Mouse (Mus musculus): ENCODE measurements at regions not wholly inside any gene's neighbourhood (a gene's known extent, or its start where the extent isn't known, plus 50 kb on each side); places are given as distances from the start of the nearest gene placed in this dataset.
"Not testable (repeated sequence)": the region's sequence is repeated elsewhere in the genome, so short reads cannot be mapped to it uniquely, and the experiment has no call there.

DNA sequence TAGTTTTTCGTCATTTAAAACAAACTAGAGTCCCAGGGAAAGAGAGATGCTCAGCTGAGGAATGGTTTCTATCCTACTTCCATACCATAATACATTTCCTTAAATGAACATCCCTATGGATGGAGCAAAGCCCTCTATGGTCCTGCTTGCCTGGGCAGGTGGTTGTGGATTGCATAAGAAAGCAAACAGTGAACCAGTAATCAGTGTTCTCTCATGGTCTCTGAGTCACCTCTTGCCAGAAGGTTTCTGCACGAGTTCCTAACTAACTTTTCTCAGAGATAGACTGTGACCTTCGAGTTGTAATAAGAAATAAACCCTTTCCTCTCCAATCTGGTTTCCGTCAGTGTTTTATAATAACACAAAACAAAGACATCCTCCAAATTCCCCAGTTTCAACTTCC is 62.9 kb upstream of the Bet1 start:
- DNase-seq (ENCODE audit: extremely low spot score in 1 of 2, low spot score in 1 of 2), result no peak

DNA sequence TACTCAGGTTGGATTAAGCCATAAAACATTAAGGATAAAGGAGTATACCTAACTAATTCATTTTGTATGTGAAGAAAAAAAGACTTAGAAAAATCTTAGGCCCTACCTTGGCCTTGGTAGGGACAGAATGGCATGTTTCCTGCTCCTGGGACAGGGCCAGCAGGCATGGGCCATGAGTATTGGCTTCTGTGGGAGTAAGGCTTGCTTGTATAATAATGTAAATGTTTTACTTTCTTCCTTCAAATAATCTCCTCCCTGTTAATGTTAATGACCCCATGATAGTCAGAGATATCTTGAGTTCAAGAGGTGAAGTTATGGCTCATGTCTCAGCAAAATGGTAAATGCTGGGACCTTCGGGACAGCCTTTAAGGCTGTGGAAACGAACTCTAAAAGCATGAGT is 71.5 kb upstream of the Bet1 start:
- DNase-seq (ENCODE audit: extremely low spot score in 1 of 2, low spot score in 1 of 2), result no peak

DNA sequence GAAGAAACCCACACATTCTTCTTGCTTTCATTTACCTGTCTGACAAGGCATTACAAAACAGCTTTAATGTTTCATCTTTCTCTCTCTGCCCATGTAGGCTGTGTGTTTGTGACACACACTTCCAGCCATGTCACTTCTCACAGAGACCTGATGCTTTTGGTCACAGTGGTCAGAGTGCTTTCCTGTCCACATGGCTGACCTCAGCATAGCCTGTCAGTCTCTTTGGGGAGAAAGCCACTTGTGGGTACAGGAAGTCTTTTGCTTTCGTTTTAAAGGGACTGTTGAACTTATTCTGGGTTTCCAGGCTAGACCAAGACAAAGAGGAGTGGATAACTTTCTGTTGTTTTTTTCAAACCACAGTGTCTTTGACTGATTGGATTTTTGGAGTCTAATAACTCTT is 77.0 kb upstream of the Bet1 start:
- no peak for DNase-seq (ENCODE audit: extremely low spot score in 1 of 2, low spot score in 1 of 2)

DNA sequence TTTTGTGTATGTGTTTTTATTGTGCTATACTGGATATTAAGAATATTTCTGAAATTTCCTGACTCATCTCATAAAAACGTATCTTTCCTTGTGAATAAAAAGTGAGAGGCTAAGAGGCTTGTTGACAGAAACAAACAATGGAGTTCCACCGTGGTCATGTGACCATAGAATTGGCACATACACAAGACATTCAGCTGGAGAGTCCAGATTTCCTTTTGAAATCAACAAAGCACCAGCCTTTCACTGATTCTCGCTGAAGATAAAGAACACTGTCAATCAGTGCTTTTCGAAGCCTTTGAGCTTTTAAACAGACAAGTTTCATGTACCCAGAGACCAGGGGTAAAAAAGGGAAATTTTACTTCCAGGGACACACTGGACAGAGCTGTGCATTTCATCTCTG is 80.3 kb upstream of the Bet1 start:
- no peak for DNase-seq (ENCODE audit: extremely low spot score in 1 of 2, low spot score in 1 of 2)

DNA sequence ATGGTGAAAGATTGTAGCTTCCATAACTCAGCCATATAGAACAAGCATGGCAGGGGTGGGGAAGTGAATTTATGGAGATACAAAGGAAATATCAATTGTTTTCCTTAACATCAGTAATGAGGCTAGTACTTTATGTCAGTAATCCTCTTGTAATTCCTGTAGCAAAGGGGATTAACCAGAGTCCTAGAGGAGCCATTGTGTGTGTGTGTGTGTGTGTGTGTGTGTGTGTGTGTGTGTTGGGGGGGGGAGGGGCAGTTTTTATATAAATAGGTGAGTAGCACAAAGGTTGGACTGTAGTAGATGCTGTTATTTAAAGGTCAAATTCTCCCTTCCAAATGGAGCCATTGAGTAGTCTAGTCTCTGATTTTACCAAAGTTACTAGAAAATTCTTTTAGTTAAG is 81.0 kb upstream of the Bet1 start:
- no peak for DNase-seq (ENCODE audit: extremely low spot score in 1 of 2, low spot score in 1 of 2)

DNA sequence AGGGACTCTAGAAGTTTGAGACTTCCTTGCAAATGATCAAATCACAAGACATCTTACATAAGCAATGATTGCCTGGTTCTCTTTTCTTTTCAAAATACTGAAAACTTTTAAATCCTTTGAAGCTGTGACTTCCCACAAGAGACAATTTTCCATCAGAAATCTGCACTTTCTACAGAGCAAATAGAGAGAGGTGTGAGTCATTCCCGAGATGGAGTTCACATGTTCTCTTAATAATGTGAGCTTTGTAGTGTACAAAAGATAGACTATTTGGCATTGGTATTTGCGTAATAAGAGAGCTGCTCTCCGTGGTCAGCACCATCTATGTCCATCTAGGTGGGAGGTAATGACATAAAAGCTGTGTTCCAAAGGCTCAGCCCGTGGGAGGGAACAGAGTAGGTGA is 84.8 kb upstream of the Bet1 start:
- peak in 1 of 2 experiments; percentile 9 for DNase-seq (ENCODE audit: extremely low spot score in 1 of 2, low spot score in 1 of 2)

DNA sequence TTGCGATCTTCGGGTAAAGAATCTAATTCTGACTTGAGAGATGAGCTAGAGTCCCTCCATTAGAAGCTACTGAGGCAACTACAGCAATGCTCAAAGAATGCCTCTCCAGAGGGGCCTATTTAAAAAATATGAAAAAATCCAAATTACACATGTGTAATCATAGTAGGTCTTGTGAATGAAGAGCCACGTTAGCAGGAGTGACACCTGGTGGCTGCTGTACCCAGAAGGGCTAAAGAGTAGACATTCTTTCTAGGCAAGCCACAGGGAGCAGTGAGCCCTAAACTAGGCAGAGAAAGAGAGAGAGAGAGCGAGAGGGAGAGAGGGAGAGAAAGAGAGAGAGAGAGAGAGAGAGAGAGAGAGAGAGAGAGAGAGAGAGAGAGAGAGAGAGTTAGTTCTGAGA is 100.9 kb upstream of the Bet1 start:
- DNase-seq (ENCODE audit: extremely low spot score in 1 of 2, low spot score in 1 of 2), result no peak

DNA sequence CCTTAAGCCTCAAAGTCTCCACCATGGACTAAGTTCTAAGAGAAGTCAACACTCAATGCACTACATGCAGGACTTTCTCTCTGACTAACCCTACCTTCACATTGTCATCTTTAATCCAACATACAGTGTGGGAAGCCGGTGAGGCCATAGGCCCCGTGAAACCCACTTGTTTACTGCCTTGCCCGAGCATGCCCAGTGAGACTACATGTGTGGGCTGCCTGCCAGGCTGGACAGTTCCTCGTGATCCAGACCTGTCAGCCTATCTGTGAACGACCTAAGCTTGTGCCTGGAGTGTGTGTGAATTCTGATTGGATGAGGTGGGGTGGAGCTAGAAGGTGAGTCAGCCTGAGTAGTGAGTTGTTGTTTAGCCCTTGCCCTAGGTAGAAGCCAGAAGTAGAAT is 104.2 kb upstream of the Bet1 start:
- DNase-seq (ENCODE audit: extremely low spot score in 1 of 2, low spot score in 1 of 2), result not testable (repeated sequence)

DNA sequence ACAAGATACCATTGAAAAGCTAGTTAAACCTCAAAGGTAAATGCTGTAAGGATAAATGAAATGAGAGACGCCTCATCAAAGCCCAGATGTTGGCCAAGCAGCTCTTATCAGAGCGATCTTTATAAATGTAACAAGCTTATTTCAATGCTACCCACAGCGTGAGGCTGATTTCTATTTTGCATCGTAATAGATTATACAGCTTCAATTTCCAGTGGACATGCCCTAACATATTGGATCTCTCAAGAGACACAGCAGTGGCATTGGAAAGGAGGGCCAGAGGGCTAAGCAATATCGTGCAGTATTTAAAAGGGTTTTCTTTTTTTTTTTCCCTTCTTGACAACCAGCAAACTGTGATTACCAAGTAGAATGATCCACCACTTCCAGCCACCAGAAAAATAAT is 106.5 kb upstream of the Bet1 start:
- no peak for DNase-seq (ENCODE audit: extremely low spot score in 1 of 2, low spot score in 1 of 2)

DNA sequence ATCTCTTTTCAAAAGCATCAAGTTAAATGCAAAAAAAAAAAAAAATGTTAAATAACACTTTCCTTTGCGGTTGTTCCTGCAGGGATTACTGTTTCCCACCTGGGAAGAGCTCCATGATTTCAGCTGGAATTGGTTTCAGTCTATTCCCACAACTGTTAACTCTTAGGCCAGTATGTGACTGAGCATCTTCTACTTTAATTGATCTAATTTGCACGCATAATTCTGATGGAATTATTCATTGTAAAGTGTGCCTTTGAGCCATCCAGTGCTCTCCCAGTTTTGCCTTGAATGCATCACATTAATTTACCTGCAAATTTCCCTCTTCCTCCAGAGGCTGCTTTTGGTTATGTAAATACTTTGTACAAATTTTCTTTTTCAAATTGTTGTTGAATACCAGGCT is 114.4 kb upstream of the Bet1 start:
- no peak for DNase-seq (ENCODE audit: extremely low spot score in 1 of 2, low spot score in 1 of 2)

DNA sequence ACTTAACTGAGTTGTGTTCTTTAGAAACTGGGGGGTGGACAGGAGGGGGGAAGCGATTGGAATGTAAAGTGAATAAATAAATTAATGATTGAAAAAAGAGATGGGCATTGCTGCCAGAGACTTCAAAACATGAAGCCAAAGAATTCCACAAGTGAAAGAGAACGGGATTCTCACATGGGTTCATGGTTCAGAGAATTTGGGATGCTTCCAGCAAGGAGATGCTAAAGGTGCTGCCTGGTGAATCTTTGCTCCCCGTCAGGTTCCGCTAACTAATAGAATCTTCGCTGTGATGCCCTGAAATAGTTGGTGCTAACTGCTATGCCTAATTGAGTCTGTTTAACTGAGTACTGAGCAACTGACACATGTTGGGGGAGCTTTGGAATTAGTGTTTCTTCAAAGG is 118.9 kb upstream of the Bet1 start:
- no peak for DNase-seq (ENCODE audit: extremely low spot score in 1 of 2, low spot score in 1 of 2)

DNA sequence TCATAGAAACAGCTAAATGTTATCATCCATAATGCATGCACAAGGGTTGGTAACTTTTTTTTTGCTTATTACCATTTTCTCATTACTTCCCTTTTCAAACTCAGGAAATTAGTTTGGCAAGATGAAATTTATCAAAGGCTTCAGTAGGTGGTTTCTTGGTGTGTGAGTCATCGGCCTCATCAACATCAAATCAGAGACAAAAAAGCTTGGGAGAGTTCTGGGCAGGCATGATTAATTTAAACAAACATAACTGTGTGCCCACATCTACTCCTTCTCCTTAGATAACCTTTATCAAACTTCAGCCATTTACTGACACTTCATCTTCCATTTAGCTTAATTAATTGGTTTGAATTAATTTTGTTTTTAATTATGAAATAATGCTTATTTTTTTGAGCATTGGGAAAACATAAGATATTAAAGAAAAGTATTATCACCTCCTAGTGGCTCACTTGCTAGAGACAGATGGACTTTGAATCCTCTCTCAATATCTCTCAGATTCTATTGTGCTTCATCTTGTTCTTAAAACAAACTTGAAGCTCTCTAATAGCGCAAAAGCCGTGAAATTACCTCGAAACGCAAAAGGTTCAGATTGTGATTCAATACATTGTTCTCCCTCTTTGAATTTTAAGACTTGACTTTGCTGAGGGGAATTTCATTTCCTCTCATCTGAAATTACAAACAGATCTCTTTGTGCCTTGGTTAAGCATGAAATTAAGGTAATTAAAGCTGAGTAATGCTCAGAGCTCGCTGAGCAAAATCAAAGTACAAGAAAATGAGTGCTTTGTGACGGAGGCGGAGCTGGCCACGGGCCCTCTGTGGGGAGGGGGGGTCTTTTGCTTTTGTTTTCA is 158.7 kb upstream of the Bet1 start:
- DNase-seq (ENCODE audit: extremely low spot score in 1 of 2, low spot score in 1 of 2), result peak in 1 of 2 experiments; percentile 7

DNA sequence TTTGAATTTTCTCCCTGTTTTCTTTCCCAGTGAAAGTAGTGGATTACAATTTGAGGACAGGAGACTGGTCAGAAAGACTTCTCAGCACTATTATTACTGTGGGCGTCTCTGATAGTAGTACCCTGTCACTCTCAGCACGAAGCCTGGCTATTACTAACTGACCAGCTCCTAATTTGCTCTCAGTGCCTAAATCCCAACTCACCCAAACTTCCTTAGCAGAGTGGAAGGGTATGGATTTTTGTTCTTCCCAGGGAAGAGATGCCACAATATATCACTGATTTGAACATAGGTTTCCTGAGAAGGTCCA is 159.3 kb upstream of the Bet1 start:
- DNase-seq (ENCODE audit: extremely low spot score in 1 of 2, low spot score in 1 of 2), result peak in 1 of 2 experiments; percentile 1

DNA sequence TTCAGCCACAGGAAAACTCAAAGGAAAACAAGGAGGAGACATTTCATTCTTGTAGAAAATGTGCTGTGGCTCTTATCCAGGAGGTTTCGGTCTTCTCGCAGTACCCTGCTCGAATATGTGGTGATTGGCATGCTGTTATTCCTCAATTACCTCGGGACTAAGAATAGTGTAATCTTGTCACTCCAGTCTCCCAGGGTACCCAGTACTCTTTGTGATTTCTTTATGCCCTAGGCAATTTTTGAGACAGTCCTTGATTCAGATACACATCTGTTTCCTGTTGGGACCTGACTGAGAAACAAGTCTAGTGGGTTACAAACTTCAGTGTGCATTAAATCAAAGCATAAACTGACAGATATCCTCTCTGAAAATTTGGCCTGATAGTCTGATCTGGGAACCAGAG is 189.8 kb upstream of the Bet1 start:
- no peak for DNase-seq (ENCODE audit: extremely low spot score in 1 of 2, low spot score in 1 of 2)

DNA sequence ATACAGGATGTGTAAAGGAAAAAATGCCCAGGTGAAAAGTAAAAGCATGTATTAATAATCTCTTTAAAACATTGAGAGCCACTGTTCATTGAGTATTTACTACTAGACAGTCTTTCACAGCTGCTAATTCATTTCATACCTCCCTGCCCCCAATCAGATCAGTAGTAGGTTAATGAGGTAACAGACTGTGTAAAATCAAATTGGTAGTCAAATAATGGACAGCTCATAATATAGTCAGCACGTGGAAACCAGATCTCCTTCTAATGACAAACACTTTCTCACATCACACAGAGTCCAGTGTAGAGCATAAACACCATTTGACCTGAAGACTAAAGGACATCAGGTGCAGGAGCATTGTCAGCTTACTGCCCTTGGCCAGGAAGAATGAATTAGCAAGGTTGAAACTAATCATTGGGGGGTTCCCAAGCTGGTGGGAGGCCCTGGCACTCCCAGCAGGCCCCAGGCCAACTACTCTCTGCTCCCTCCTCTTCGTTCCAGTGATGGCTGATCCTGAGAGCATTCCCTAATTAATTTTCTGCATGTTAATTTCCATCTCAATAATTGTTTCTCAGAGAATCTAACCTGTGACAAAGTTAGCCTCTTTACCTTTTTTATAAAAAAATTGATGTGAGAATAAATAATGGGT is 190.6 kb upstream of the Bet1 start:
- DNase-seq (ENCODE audit: extremely low spot score in 1 of 2, low spot score in 1 of 2), result no peak

DNA sequence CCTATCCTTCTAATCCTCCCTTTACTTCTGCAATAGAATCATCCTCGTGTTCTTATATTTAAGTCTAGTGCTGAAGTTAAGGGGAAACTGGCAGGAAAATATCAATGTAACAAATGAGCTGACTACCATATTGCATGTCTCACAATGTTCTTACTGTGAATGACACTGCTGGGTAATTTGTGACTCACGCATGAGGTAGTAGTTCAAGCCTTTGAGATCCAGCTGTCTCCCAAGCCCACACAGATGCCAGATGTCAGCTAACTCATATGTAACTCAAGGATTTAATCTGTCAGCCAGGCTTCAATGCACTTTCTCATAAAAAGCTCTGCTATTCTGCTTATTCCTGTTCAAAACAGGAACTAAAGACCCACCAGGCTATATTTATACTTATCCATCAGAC is 204.6 kb upstream of the Bet1 start:
- DNase-seq (ENCODE audit: extremely low spot score in 1 of 2, low spot score in 1 of 2), result peak in 1 of 2 experiments; percentile 2

DNA sequence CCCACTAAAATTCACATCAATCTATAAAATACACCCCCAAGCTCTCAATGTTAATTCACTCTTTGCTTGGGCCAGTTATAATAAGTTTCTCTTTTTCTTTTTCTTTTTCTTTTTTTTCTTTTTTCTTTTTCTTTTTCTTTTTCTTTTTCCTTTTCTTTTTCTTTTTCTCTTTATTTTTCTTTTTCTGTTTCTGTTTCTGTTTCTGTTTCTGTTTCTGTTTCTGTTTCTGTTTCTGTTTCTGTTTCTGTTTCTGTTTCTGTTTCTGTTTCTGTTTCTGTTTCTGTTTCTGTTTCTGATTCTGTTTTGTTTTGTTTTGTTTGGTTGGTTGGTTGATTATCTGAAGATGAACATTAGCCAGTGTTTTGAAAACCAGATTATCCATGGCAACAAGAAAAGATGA is 201.2 kb upstream of the Col1a2 start:
- DNase-seq (ENCODE audit: extremely low spot score in 1 of 2, low spot score in 1 of 2), result not testable (repeated sequence)

DNA sequence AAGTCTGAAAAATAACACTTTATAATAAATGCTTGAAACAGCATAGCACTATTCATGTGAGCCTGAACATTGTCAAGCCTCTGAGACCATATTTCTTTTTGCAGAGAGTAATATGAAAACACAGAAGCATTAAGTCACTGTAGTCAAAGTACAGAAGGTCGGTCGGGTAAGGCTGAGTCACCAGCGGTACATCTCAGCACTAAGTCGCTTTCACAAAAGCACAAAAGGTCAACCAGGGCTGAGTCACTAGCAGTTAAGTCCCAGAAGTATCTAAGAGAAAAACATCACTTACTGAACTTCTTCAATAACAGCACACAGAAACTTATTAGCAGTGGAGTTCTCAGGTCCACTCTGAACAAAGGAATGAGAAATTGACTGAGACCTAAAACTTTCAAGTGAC is 154.7 kb upstream of the Col1a2 start:
- DNase-seq (ENCODE audit: extremely low spot score in 1 of 2, low spot score in 1 of 2), result no peak

DNA sequence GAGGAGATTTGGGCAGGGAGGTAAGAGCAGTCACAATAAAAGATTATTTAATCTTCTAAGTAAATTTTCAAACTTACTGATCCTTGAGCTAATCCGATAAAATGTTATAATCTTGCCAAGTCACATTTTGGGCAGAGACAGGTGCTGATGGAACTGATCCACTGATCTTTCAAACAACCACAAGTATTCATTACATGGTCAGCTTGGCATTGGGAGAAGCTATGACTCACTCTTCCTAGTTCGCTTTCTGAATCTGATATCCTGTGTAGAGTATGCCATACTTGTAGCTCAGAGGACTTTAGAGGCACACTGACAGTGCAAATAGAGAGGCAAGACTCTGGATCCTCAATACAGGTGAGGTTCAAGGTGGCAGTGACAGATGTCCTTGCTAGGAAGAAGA is 142.4 kb upstream of the Col1a2 start:
- DNase-seq (ENCODE audit: extremely low spot score in 1 of 2, low spot score in 1 of 2), result no peak

DNA sequence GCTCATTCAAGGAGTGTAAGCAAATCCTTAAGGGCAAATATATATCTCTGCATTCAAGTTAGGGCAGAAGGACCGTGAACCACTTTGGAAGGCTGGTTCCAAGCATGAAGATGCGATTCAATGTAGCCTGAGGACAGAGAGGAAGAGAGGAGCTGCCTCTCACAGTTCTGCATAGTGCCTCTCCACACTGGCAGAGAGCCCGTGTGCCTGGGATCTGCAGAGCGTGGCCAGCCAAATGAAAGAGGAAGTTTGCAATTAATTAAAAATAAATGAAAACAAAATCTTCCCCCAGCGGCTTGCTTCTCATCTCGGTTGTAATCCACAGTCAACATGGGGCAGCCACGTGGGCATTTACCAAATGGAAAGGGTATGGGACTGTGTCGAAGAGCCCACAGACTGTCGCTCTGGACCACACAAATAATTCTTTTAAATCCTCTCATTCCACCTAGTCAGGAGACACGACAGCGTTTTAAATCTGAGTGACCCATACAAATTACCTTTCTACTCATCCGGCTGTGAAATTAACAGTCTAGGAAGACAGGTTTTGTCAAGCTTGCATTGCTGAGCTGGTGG is 129.1 kb upstream of the Col1a2 start:
- DNase-seq (ENCODE audit: extremely low spot score in 1 of 2, low spot score in 1 of 2), result no peak

DNA sequence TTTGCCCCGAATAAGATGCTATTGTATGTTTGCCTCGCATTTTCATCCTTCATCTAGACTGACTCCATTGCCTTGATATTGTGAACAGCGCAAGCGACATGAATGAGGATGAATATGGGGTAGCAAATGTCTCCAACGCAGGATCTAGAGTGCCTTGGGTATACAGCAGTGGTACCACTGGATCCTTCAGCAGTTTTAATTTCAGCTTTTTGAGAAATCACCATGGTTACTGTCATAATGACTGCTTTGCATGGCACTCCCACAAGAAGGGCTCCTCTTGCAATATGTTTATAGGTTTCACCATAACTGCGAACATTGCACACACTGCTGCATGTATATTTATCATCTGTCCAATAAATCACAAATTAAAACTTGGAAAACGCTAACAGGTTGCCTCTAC is 107.8 kb upstream of the Col1a2 start:
- DNase-seq (ENCODE audit: extremely low spot score in 1 of 2, low spot score in 1 of 2), result no peak
